Mouse (Mus musculus) megakaryocyte, adult 5-6 weeks (primary cell): ENCODE measurements around the gene Atrnl1. TPM values are rescaled to one million over a fixed set of nuclear protein-coding genes. Genes with fewer than 3 reads are reported as not detected.

Source experiments
- ATAC-seq: 2 replicates; pipeline ENCODE4 v1.8.0; 2016; ENCODE audit warnings: mild to moderate bottlenecking, inconsistent platforms; ENCODE audit not compliant: poor library complexity, severe bottlenecking
- total RNA-seq, 2 experiments: library from RNA; stranded (forward) in 1 of 2; stranded (reverse) in 1 of 2; fragments of 153-499, 151-499 nt in 1 of 2; fragments of 221-1000, 200-1000 nt in 1 of 2; gene quantifications; 2 replicates each; pipeline versions ENCODE4 v1.2.3 to v1.2.4; 2015 to 2017

Atrnl1 gene
- 29.6 and 30.8 TPM in 2 replicates for total RNA-seq (2015)
- total RNA-seq (2017): 39.2 and 47.4 TPM in 2 replicates

DNA sequence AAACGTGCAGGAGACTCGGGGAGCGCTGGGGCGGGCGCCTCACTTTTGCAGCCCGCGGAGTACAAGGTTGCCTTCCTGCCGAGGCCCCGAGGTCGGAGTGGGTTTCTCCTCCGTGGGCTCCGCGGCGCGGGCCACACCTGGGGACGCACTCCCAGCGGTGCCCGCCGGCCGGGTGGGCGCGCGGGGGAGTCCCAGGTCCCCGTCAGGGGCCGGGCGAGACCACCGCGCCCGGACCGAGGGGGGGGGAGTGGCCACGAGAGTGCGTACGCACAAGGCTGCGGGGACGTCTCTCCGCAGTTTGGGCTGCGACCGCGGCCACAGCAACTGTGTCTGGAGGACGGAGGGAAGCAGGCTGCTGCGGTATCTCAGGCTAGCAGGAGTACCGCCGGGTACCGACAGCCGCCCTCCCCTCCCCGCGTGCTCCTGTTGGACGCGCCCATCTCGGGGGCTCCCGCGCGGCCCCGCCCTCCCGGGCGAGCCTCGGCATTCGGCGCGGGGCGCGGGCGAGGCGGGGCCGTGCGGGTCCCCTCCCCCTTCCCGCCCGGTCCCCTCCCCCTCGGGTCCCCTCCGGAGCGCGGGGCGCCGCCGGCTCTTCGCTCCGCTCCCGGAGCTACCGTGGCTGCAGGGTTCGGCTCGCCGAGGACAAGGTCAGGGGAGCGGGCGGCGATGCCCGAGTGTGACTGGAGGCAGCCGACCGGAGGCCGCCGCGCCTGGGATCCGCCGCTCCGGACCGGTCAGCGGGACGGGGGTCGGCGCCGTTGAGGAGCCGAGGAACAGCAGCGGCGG, at the start of gene Atrnl1:
TSS of gene Atrnl1 (plus strand) at position 559 of the 786 bp plus-strand sequence.
- ATAC-seq: peak; percentile 73

DNA sequence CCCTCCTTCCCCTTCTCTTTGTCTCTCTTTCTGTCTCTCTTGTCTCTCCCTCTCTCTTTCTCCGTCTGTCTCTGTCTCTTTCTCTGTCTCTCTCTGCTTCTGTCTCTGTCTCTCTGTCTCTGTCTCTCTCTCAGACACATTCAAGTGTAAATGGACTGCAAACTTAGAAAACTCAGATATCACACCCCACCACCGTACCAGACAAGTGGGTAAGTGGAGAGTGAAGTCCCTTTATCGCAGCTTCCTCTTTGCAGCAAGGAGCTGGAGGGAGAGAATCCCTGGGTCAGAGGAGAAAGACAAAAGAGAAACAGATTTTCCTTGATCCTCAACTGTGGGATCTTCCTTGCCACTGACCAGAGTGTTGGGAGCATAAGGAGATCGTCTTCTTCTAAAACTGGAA, 49.3 kb upstream of the Atrnl1 start:
- ATAC-seq: no peak

DNA sequence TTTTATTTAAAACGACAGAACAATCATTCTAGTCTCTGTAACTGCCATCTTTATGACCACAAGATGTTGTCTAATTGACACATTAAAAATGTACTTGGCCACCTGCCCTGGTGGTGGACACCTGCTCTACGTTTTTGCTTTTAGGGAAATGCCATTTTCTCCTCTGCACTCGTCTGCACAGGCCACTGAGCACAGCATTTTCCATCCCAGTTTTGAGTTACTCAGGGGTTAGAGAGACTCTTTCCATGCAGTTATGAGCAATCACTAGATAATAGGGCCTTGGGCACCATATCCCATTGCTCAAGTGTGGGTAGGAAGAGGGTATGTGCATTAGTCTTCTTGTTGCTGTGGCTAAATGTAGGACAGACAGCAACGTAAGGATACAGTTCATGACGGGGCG, 41.8 kb upstream of the Atrnl1 start:
- ATAC-seq: no peak

DNA sequence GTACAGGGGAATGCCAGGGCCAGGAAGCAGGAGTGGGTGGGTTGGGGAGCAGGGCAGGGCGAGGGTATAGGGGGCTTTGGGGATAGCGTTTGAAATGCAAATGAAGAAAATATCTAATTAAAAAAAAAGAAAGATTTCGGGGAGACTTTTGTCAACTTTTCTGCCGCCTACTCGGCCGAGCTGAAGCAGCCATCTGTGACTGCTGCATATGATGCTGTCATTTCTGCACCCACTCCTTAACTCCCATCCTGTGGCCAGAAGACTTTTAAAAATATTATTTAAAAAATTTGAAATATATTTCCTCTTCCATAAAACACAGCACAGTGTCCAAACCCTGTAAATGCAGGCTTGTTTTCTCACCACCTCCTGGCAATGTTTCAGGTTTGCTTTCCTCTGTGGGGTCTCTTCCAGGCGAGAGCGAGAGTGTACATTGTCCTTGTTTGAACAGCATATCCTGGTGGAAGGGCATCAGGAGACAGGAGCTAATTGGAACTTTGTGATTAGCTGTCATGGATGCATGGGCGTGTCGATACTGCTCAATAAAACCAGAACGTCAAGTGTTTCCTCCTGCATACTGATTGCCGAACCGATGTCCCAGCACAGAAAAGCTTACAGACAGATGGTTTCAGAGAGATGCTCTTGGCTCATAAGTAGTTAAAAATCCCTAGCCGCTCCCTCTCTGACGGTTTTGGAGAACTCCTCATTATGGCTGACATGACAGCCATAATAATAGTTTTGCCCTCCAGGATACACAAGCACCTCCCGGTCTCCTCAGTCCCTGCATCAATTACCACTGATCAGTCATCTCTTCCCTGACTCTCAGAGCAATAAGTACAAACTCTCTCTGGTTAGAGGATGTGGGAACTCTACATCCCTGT, 38.2 kb upstream of the Atrnl1 start:
- no peak for ATAC-seq

DNA sequence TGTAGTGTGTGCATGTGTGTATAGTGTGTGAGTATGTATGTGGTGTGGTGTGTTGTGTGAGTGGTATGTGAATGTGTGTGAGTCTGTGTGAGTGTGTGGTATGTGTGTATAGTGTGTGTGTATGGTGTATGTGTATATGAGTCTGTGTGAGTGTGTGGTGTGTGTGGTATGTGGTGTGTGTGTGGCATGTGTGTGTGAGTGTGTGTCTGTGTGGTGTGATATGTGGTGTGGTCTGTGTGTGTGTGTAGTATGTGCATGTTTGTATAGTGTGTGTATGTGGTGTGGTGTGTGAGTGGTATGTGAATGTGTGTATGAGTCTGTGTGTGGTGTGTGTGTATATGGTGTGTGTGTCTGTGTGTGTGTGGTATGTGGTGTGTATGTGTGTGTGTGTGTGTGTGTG, 37.4 kb upstream of the Atrnl1 start:
- ATAC-seq: no peak

DNA sequence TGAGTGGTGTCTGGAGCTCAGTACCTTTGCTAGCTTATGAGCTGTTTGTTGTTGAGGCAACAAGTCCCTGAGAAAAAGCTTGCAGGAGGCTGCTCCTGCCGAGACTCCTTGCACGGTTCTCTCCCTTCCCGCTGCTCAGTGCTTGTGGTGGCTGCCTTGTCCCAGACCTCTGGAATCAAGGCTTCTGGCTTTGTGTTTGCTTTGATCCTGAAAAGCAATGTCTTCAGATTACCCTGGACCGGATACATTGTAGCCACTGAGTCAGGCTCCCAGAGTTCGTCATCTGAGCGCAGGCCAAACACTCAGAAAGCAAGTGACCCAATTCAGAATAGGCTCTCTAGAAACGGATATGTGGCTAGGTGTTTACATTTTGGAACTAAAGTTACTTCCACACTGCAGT, 35.8 kb upstream of the Atrnl1 start:
- no peak for ATAC-seq

DNA sequence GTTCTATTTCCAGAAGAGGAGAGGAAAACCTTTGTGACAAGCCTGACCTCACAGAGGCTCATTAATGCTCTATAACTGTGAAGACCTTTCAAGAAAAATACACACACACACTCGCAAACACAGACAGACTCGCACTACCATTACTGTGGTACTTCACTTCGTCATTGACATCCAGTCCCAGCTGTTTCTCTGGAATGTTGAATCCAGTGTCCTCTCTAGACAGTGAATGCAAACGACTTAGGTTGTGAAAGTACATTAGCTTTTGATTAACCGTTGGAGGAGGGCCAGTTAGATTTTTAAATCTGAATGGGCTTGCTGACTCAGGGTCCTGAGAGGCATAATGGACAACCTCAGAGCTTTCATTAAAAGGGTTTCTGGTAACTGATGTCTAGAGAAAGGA, 34.0 kb upstream of the Atrnl1 start:
- no peak for ATAC-seq

DNA sequence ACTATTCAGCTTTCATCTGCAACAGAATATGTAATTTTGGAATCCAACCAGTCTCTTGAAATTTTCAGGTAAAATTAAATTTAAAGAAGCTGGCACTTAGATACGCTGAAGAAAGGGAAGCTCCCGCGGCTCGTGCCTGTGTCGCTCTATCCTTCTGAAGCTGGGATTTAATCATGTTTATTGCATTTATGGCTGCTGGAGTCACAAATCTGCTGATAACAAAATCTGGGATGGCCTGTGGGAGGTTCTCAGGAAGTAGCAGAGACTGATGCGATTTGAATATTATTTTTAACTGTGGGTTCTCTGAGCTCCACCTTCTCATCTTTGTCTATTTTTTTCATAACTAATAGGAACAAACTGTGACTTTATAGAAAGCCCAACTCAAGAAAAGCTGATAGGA, 33.6 kb upstream of the Atrnl1 start:
- ATAC-seq: no peak

DNA sequence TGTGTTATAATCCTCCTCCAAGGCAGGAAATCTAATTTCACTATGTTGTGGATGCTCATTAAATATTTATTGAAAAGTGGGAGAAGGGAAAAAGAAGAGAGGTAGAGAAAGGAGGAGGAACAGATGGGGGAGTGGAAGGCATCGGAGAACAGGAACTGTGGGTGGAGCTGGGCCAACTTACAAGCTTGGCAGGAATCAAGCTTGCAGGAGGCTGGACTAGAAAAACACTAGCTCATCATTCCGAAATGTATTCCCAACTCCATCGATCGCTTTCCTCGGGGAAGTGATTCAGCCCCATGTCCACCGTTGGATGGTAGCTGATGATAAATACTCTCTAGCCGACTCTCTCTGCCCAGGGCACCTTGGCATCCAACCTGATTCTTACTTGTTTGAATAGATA, 29.9 kb upstream of the Atrnl1 start:
- ATAC-seq: no peak

DNA sequence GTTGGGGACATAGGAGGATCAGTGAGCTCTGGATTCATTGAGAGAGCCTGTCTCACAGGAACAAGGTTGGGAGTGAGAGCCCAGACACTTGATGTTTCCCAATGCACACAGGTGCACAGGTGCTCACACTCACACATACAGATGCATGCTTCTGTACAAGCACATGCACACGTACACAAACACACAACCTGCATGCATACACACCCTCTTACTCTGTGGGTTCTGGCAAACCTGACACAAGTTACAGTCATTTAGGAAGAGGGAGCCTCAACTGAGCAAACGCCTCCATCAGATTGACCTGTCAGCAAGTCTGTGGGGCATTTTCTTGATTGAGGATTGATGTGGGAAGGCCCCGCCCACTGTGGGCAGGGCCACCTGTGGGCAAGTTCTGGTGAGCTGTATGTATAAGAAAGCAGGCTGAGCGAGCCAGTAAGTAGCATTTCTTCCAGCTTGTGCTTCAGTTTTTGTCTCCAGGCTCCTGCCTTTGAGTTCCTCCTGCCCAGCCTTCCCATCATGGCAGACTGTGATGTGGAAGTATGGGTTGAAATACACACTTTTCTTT, 25.5 kb upstream of the Atrnl1 start:
- no peak for ATAC-seq

DNA sequence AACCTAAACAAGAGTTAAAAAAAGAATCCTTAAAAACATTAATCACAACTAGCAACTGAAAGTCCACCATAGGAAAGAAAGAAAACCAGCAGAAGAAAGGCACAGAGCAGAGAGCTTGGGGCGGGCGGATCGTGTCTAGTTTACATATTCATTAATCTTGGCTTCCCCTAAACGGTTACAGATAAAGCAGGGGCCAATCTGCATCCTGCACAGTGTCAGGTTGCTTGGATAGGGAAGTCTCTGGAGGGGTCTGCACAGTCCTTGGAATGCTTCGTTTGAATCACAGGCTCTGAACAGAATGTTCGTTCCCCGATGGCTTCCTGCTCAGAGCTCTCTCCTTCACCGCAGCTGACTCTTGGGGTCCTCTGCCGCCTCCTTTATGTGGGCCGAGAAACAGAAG, 24.7 kb upstream of the Atrnl1 start:
- no peak for ATAC-seq

DNA sequence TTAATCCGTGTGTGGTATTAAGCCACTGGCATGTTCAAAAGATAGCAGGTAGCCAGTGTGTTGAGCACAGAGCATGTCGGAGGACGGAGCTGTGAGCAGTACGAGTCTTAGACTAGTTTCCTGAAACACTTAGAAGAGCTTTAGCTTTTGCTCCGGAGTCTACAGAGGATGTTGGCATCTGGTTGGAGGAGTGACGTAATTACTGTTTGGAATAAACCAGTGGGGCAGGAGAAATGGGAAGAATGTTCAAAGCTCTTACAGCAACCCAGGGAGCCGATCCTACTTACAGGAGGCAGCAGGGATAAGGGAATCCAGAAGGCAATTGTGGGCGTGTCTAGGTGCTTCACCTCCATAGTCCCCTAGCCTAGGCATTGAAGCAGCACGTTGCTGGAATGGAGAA, 21.3 kb upstream of the Atrnl1 start:
- no peak for ATAC-seq

DNA sequence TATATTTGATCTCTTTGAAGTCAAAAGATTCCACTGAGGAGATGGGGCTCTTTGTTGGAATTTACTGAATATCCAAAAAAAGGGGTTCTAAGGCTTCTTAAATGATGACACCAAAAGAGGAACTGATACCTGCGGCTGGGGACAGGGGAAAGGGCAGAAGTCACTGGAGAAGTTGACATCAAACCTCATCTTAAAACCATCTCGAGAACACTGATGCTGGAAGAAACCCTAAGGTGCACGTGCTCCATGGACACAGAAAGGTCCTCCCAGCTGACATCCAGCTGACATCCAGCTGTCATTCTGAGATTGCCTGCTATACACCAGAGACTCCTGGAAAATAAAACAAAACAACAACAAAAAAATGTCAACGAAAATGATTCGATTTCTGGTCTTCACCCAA, 19.9 kb upstream of the Atrnl1 start:
- peak; percentile 94 for ATAC-seq

DNA sequence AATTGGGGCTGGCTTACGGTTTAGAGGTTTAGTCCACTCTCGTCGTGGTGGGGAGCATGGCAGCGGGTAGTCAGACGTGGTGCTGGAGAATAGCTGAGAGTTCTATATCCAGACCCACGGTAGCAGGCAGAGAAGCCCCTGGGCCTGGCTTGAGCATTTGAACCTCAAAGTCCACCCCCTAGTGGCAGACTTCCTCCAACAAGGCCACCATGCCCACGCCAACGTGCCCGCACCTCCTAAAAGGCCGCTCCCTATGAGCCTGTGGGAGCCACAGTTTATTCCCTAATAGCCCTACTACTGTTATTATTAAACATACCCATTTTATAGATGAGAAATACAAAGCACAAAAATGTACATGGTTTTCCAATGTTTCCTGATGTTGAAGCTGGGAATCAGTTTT, 19.2 kb upstream of the Atrnl1 start:
- ATAC-seq: peak; percentile 12; the same call in 1 of the 2 replicates

DNA sequence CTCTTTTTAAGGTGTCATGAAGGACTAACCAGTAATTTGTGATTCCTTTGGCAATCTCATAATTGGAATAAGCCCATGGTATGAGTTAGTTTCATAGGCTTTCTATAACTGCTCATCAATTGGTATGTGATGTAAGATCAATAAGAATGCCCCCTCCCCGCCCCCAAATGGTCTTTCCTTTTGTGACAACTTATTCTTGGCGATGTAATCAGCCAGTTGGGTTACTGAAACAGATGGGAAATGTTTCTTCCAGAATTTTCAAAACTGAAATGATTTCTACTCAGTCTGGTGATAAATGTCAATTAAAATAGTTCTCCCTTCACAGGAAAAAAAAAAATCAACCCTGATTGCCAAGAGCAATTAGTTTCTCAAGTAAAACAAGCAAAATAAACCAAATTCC, 18.5 kb upstream of the Atrnl1 start:
- ATAC-seq: no peak

DNA sequence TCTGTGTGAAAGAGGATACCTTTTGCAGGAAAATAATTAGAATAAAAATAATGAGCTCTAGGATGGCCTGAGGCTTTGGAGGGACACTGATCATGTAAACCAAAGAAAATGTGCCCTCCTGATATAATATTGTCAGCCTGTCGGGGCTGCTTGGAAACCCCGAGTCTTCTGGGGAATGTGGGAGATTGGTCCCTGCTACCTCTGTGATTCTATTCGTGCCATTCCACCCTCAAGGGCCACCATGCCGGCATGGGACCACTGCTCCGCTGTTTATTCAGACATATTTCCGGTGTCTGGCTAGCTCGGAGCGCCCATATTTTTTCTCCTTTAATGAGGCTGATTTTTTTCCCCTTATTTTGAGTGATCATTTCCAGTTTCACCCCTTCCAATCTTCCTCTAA, 11.7 kb upstream of the Atrnl1 start:
- no peak for ATAC-seq

DNA sequence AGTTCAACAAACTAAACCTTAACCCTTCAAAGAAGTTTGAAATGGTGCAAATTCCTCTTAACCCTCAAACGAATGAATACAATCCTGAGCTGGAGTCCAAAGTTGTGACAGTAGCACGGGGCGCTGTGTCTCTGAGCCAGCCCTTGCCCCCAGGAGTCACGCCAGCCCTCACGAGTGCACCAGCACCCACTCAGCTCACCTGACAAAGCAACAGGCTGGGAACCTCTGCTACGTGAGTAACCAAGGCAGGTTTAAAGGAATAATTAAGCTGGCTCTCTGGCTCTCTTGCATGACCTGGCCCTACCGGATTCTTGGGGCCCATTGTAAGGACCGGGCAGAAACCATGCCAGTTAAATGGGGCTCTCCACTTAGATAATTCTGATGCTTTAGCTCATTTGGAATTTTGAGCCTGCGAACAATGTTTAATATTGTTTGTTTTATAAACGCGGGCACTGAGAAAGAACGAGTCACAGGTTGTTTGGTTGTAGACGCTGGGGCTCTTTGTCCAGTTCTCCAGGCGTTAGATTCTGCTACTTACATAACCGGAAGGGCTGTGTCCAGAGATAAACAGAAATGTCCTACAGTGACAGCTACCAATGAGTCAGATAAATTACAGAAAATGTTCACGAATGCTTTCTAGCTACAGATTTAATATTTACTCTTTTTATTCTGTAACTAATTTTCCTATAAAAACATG, 10.5 kb upstream of the Atrnl1 start:
- ATAC-seq: no peak

DNA sequence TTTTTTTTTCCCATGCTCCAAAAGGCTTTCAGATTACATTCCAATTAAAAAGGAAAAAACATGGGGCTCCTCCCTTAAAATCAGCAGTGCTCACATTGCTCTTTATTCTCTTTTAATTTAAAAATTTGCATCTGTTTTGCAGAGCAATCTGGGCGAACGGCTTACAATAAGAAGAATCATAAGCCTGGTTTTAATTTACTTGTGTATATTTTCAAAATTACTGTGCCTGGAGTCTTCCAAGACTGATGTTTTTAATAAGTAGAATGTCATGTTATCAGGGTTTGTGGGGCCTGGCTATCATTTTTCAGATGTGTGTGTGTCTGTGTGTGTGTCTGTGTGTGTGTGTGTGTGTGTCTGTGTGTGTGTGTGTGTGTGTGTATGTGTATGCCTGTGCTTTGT, 9.9 kb upstream of the Atrnl1 start:
- ATAC-seq: no peak

DNA sequence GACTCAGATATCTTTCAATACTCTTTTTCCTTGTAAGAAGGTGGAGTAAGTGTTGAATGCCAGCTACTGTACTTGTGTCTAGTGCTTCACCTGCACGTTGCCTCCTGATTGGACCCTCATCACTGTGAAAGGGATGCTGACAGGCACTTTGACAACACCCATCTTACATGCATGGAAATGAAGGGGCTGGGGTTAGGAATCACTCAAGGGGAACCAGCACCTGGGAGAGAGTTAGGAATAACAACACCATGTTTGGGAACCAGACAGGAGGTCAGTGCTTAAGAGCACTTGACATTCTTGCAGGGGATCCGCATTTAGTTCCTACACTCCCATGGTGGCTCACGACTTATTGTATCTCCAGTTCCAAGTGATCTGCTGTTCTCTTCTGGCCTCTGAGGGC, 7.2 kb upstream of the Atrnl1 start:
- ATAC-seq: no peak

DNA sequence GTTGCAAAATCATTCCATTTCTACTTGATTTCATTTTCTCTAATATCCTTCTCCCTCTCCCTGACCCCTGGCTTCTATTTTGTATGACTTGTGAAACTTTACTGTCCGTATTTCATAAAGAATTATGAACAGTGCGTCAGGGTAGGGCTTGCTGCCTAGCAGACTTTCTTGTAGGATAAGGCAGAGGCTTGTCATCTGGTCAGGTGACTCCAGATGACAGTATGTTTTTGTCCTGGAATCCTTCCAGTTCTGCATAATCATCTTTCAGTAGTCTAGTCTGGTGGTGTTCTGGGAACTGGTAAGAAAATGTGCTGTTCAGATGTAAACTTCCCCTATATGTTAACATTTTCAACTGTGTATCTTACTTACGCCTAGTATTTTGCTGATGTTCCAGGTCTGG, 4.9 kb upstream of the Atrnl1 start:
- no peak for ATAC-seq

DNA sequence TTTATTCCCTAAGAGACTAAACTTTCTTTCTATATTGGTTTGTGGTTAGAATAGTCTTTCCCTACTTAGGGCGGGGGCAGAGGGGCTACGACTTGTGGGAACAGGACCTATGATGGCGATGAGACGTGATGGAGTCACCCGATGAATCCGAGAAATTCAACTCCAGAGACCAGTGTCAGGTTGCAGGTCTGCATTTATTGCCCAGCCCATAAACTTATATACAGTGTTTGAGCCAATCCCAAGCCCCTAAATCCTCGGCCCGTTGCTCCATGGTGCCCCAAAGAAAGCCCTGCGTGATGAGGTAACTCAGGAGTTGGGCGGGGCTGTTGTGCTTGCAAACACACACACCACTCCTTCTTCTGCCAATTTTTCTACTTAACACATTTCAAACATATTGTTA, 4.5 kb upstream of the Atrnl1 start:
- ATAC-seq: no peak
